Mouse (Mus musculus): ENCODE results near the gene Fam136a. TPM values are rescaled to one million over a fixed set of nuclear protein-coding genes. Genes with fewer than 3 reads are reported as not detected.

Fam136a gene
- total RNA-seq, 2 experiments from 2014 or later = 21.3 to 21.8 TPM

- intact Hi-C loops (cut with DNase I) = no loop called here
- peak in 1 of 2 experiments; percentile 32 for DNase-seq (ENCODE audit: extremely low spot score in 1 of 2, low spot score in 2 of 2)
- H3K4me3 ChIP-seq = no peak overlapping the region
- H3K27ac ChIP-seq = no peak overlapping the region
- TF ChIP-seq CTCF (IDR thresholded peaks at IDR 0.05) = no peak
These were observed 21.8 kb upstream of the Fam136a start for GRCm38 (mm10) chr6:86343656-86344055.

GRCm38 (mm10) chr6:86346063-86346462 is 19.4 kb upstream of the Fam136a start:
- TF ChIP-seq CTCF (IDR thresholded peaks at IDR 0.05) = no peak
- Histone ChIP-seq H3K27ac (no peak overlapping the region), H3K4me3 (no peak overlapping the region)
- DNase-seq (ENCODE audit: extremely low spot score in 1 of 2, low spot score in 2 of 2) = no peak
- intact Hi-C loops (cut with DNase I) = loop anchor here (5.0 kb wide), 1 partner anchor 154 kb away; no protein-coding TSS in a partner anchor

- TF ChIP-seq CTCF (IDR thresholded peaks at IDR 0.05) = peak; percentile 61
- intact Hi-C loops (cut with DNase I) = loop anchor here (5.0 kb wide), 1 partner anchor 157 kb away; no protein-coding TSS in a partner anchor
- H3K4me3 ChIP-seq = no peak overlapping the region
- DNase-seq (ENCODE audit: extremely low spot score in 1 of 2, low spot score in 2 of 2) = no peak
- no peak overlapping the region for H3K27ac ChIP-seq
These were observed 16.2 kb upstream of the Fam136a start for GRCm38 (mm10) chr6:86349257-86349656.

- TF ChIP-seq CTCF (IDR thresholded peaks at IDR 0.05) = no peak; the same call in 1 of the 2 replicates
- DNase-seq (ENCODE audit: extremely low spot score in 1 of 2, low spot score in 2 of 2) = no peak
- intact Hi-C loops (cut with DNase I) = no loop called here
- Histone ChIP-seq H3K27ac (no peak overlapping the region), H3K4me3 (no peak overlapping the region)
These were observed 10.5 kb upstream of the Fam136a start for GRCm38 (mm10) chr6:86354948-86355347.

GRCm38 (mm10) chr6:86356956-86357355 is 8.5 kb upstream of the Fam136a start:
- Histone ChIP-seq H3K27ac (no peak overlapping the region), H3K4me3 (no peak overlapping the region)
- TF ChIP-seq CTCF (IDR thresholded peaks at IDR 0.05) = no peak
- intact Hi-C loops (cut with DNase I) = no loop called here
- DNase-seq (ENCODE audit: extremely low spot score in 1 of 2, low spot score in 2 of 2) = no peak

- no peak for DNase-seq (ENCODE audit: extremely low spot score in 1 of 2, low spot score in 2 of 2)
- intact Hi-C loops (cut with DNase I) = loop anchor here (5.0 kb wide), 1 partner anchor 83 kb away; no protein-coding TSS in a partner anchor
- Histone ChIP-seq H3K4me3 (no peak overlapping the region), H3K27ac (no peak overlapping the region)
- no peak for TF ChIP-seq CTCF (IDR thresholded peaks at IDR 0.05)
These were observed 4.8 kb upstream of the Fam136a start for GRCm38 (mm10) chr6:86360691-86361090.

DNA sequence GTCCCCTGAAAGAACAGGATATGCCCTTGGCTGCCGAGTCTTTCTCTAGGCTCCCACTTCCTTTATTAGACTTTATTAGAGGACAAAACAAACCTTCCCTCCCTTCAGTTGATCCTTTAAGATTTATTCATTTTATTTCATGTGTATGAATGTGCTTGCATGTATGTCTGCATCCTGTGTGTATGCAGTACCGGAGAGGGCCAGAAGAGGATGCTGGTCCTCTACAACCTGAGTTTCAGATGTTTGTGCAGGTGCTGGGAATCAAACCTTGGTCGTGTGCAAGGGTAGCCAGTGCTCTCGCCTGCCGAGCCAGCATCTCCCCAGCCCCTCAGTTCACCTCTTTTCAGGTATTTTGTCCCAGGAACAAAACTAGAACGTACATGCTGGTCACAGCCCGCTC is 4.1 kb upstream of the Fam136a start:
- TF ChIP-seq CTCF (IDR thresholded peaks at IDR 0.05) = no peak; the same call in 1 of the 2 replicates
- no peak for DNase-seq (ENCODE audit: extremely low spot score in 1 of 2, low spot score in 2 of 2)
- intact Hi-C loops (cut with DNase I) = loop anchor here (5.0 kb wide), 1 partner anchor 84 kb away; no protein-coding TSS in a partner anchor

GRCm38 (mm10) chr6:86364442-86365141 is 854 bp upstream of the Fam136a start:
- intact Hi-C loops (cut with DNase I) = loop anchor here (1.0 to 5.0 kb wide), 5 partner anchors 87 to 336 kb away; partner anchors contain the start of genes Add2 and Tgfa
- Histone ChIP-seq H3K4me3 (peak overlapping the region; percentile 60), H3K27ac (peak overlapping the region; percentile 95)
- peak; percentile 94 for TF ChIP-seq CTCF (IDR thresholded peaks at IDR 0.05)
- peak; percentile 79 to 81 for DNase-seq (ENCODE audit: extremely low spot score in 1 of 2, low spot score in 2 of 2)

More for the DNA sequence above, 4.1 kb upstream of the Fam136a start:
- Histone ChIP-seq H3K27ac (no peak overlapping the region), H3K4me3 (no peak overlapping the region)

GRCm38 (mm10) chr6:86366125-86366852 is 843 bp downstream of the Fam136a start:
- H3K4me3 ChIP-seq = peak overlapping the region; percentile 60
- peak overlapping the region; percentile 95 for H3K27ac ChIP-seq
- intact Hi-C loops (cut with DNase I) = no loop called here
- peak; percentile 30 to 34 for DNase-seq (ENCODE audit: extremely low spot score in 1 of 2, low spot score in 2 of 2)
- no peak for TF ChIP-seq CTCF (IDR thresholded peaks at IDR 0.05)

- DNase-seq (ENCODE audit: extremely low spot score in 1 of 2, low spot score in 2 of 2) = no peak
- no peak overlapping the region; the same call in 1 of the 2 replicates for H3K4me3 ChIP-seq
- intact Hi-C loops (cut with DNase I) = no loop called here
- no peak for TF ChIP-seq CTCF (IDR thresholded peaks at IDR 0.05)
- H3K27ac ChIP-seq = peak overlapping the region; percentile 95
These were observed 1.4 kb downstream of the Fam136a start for GRCm38 (mm10) chr6:86366853-86367249.

DNA sequence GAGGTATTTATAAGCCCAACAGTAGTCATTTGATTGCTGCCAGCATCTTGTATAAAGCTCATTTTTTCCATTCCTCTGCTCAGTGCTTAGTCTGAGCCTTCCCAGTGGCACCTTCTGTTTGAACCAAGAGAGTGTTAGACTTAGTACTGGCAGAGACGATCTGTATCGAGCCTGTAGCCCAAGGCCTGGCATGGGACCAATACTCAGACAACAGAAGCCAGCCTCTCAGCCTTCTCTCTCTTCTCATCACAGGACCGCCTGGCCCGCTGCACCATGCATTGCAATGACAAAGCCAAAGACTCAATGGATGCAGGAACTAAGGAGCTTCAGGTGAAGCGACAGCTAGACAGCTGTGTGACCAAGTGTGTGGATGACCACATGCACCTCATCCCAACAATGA is 3.0 kb downstream of the Fam136a start:
- H3K27ac ChIP-seq = no peak overlapping the region
- no peak for TF ChIP-seq CTCF (IDR thresholded peaks at IDR 0.05)
- DNase-seq (ENCODE audit: extremely low spot score in 1 of 2, low spot score in 2 of 2) = no peak
- intact Hi-C loops (cut with DNase I) = no loop called here
- H3K4me3 ChIP-seq = no peak overlapping the region
